Mouse (Mus musculus): ENCODE results near the gene Csrnp3.

The Csrnp3 gene

DNA sequence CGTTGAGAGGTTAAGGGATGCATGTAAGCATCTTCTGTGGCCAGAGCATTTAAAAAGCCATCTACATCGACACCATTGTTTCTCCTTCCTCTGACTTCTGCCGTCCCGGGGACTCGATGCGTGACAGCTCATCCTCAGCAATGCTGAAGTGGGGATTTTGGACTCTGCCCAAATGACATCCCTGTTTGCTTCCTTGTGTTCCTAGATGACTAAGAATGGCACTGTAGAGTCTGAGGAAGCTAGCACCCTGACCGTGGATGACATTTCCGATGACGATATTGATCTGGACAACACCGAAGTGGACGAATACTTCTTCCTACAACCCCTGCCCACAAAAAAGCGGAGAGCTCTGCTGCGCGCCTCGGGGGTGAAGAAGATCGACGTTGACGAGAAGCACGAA lies 173.7 kb downstream of the Csrnp3 start:
- DNase-seq (ENCODE audit: low spot score), result no peak

DNA sequence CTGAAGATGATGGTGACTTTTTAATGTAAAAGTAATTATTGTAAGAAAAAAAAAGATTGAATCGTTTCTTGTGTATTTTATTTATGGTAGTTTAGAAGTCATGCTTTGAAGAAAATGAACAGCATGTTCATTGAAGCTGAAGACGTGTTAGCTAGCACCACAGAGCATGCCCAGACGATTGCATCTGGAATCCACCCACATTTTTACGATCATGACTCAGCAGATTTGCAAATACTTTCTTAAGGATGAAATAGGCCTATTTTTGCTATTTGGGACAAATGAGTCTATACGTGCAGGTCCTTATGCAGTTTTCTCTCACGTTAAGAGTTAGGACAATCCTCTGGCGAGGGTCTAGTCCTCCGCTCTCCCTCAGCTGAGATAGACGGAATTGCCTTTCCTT lies 177.9 kb downstream of the Csrnp3 start:
- no peak for DNase-seq (ENCODE audit: low spot score)

DNA sequence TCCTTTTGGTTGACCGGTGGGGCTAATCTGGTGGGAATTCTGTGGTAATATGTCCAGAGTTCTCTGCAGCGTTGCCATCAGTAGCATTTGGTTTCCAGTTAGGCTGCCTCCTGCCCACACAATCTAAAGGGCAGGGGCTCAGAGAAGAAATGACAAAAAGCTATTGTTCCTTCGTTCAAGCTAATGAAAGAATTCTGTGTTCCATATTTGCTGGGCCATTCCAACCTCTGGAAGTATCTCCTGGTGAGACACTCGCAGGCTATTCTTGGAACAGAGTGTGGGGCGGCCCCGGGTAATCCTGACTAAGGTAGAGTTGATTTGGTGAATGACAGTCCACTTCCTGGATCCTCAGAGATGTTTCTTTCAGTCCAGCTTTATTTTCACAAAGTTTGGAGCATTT lies 179.3 kb downstream of the Csrnp3 start:
- no peak for DNase-seq (ENCODE audit: low spot score)

DNA sequence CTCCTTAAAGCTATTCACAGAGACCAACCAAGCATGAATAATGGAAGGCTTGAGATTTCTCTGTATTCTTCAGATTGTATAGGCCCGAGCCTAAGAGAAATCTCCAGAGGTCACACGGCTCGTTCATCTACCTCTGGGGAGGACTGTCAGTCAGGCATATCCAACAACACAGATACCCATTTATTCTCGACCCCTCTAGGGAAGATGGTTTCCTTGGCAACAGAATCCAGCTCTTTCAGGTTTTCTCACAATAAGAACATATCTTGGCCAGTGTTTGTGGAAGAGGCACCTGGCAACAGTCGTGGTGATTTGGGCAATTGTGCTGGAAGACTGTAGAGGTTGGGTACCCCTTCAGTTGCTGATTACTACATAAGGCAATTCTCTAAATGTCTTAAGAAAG lies 183.2 kb downstream of the Csrnp3 start:
- no peak for DNase-seq (ENCODE audit: low spot score)

DNA sequence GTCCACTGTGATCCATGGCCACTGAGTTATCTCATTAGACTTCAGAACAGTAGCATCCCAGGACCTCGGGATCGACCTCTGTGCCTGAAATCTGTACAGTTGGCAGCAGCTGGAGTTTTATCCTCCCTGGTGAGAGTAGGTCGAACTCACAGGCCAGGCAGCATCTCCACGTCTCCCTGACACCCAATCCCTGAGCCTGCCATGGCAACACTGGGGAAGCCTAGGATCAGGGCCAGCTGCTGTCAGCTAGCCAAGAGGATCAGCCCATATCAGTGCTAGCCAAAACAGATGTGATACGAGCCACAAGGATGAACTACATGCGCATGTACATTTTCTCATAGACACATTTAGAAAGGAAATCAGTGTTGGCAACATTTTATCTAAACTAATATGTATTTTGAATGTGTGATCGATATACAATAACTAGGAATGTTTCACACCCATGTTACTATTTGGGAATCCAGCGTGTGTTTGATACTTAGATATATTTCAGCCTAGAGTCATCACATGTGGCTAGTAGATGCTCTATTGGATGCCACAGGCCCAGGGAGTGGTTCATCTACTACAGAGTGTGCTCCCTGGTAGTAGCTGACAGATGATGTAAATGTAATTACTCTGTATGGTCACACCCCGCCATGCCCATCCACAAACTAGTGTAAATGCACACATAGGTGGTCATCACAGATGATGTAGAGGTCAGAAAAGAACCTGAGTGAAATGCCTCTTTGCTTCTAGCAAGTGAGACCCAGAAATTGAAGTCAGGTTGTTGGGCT lies 189.5 kb downstream of the Csrnp3 start:
- DNase-seq (ENCODE audit: low spot score), result no peak

DNA sequence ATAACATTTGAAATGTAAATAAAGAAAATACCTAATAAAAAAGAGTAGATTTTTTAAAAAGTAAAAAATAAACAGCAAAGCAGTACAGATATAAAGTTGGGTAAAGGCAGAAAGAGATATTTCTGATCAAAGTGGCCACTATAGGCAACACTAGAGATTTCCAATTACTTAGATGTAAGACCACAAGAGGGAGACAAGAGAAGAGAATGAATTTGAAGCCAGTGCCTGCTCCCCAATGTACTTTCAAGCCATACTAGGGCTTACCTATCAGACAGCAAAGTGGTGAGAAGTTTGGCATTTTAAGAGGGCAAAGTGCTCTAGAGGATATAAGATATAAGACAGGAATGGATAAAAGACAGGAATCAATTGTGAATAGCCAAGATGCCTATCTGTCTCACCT lies 195.0 kb downstream of the Csrnp3 start:
- no peak for DNase-seq (ENCODE audit: low spot score)

DNA sequence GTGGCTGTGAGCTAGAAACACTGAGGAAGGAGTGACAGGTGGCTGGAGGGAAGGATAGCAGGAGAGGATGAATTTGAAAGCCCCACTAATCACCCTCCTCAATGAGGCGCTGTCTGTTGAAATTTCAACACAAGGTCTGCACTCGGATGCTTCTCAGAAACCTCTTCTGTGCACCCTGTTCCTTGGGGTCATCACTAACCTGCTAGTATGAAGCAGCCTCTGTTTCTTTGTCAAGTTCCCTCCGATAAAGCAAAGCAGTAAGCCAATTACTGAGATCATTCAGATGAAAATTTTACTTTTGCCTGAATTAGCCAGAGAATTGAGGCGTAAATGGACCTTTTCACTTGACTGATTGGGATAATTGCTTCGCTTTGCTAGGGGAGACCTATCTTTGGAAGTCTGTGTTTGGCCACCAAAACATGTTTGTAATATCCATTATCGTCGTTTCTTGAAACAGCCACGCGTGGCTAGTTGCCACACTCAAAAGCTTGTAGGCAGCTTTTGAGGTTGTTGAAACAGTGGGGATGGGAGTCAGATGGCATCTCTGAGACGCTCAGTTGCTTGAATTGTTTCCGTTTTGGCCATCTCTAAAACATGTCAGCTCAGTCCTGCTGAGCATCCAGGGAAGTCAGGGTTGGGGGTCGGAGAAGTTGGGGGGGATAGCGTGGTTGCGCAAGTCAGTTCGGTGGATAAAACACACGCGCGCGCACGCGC lies 195.8 kb downstream of the Csrnp3 start:
- DNase-seq (ENCODE audit: low spot score), result no peak

DNA sequence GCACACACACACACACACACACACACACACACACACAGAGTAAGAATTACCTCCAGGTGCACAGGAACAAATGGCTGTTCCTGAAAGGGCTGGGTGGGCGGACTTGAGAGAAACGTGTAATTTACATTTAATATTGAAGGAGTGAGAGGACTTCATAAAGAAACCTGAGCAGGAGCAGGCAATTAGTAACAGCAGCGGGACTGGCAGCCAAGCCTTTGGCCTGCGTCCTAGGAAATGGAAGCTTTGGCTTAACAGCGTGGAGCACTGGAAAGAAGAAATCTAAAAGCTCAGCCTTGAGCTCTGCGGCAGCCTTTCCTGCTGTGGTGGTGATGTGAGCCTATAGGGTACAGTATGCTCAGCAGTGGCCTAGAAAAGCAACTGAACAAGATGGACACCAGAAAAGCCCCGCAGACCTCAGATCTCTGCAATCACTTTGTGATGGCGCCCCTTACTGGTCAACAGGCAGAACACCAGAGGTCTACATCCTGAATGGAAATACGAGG lies 196.4 kb downstream of the Csrnp3 start:
- DNase-seq (ENCODE audit: low spot score), result peak; percentile 16

DNA sequence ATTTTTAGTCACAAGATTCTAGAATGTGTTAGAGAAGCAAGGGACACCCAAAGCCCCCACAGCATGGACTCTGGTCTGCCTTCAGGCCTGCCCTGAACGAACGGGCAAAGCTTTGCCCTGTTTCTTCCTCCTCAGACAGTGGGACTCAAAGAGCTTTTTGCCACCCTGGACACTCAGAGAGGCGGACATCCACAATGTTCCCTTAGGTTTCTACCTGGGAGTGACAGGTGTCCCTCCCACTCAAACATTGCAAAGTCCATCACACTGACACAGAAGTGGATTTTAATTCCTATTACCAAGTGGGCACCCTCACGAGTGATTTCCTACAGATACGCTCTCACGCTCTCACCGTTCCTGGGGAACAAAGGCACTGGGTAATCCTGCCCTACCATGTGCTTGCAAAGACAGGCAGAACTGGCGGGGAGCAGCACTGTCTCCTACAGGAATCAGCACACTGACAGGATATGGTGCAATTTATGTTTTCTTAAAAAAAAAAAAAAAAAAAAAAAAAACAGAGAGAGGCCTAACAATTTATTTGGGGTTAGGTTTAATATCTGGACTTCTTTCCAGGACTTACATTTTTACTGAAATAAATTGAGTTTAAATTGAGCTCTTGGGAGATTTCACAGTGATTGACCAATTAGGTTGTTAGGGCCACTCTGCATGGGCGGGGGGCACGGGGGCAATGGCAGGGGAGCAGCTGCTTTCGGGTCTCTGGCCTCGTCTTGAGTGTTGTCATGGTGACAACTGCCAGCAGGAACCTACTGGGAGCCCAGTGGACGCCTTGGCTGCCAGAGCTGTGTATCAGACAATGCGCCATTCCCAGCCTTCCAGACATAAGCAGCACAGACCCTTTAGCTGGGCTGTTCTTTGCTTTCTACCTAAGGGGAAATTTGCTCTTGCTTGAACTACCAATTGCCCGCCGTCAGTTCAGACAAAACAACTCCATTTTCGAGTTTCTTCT lies 198.2 kb downstream of the Csrnp3 start:
- no peak for DNase-seq (ENCODE audit: low spot score)

DNA sequence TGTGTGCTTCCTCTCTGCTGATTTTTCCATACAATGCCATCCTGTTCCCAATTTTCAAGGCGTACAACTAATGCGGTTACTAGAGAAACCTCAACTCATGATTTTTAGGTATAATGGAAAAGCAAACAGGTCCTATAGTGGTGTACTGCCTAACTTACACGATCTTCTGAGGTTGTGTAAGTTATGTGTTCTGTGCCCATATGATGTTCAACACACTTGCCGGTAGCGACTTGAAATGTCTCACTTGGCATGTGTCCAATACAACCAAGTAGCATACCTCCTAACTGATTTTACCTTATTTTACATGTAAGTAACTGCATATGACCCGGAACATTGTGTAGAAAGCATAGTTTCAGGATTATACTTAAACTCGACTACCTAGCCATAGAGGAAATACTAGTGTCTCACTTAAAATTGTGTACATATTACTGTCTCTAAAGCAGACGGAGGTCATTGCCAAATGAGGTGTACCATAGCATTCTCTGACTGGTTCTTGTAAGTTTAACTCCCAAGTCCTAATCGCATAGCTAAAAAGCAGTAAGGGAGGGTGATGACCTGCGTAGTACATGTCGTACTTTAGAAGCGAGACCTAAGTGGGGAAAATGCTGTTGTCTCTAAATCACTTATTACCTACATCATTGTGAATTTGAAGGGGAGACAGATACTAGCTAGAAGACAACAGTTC lies 199.0 kb downstream of the Csrnp3 start:
- DNase-seq (ENCODE audit: low spot score), result no peak

DNA sequence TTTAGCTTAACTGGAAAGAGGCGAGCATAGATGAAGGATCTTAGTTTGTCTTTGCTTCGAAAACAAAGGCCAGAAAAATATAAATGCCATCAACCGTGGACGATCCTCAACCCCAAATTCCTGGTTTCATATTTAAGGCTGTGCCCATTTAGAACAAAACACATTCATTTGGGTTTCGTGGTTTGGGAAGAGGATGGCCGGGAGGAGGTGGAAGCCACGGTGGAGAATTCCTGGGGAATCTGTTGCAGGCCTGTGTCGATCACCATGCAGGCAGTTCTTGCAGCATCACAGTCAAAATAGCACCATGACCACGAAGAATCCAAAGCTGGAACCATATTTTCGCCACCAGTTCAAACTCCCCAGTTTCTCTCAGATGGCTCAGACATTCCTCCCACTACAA lies 217.7 kb downstream of the Csrnp3 start:
- no peak for DNase-seq (ENCODE audit: low spot score)

DNA sequence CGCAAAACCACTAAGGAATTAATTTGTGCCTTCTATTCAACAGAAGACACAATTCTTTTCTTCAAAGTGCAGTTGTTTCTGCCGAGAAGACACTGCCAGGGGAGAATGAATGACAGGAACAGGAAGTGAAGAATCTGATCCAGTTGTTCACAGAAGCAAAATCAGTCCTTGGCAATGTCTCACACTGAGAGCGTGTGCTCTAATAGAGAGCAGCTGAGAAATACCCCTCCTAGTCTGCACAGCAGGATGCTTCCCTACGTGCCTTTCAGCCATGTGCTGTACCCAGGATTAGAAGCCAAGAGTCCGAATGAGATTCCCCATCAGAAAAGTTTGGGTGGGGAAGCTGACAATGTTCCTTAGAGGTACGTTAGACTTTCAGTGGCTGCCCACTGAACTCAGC lies 223.9 kb downstream of the Csrnp3 start:
- no peak for DNase-seq (ENCODE audit: low spot score)

DNA sequence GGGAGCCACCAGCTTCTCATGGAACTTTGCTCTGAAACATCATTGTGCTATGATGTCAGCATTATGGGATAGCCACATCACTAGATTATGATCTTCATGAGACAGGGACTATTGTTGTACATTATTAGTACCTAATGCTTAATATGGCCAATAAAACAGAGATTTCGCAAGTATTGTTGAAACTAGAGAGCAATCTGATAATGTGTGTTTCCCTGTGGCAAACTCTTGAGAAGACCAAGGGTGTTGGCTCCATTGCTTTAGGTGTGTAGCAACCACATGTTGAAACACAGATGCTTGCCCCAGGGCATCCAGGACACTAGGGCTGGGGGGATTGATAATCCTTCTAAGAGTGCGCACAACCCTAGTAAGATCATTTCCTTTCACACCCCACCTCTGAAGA lies 235.2 kb downstream of the Csrnp3 start:
- DNase-seq (ENCODE audit: low spot score), result no peak

Measured in testis, postnatal 14 days (tissue).